Mouse (Mus musculus) adrenal gland, adult 18-20 months (tissue): ENCODE results near the gene Srd5a3. TPM values are rescaled to one million over a fixed set of nuclear protein-coding genes. Genes with fewer than 3 reads are reported as not detected.

Experiments
- DNase-seq, 2 experiments: peaks; one replicate each; pipeline ENCODE4 v3.0.0; 2021 to 2022; ENCODE audit warnings: low spot score in 2 of 2
- total RNA-seq, 2 experiments: library from RNA; stranded (reverse); gene quantifications; 1 replicate in 1 of 2; 2 replicates in 1 of 2; pipeline ENCODE4 v1.2.3; 2021

Srd5a3 gene
- total RNA-seq, 2 experiments from 2014 or later, result 17.3 to 22.2 TPM

GRCm38 (mm10) chr5:76184286-76185080 lies 44.4 kb downstream of the Srd5a3 start:
- DNase-seq, result peak; percentile 70 to 73

GRCm38 (mm10) chr5:76187885-76188284 lies 47.8 kb downstream of the Srd5a3 start:
- DNase-seq, result no peak

GRCm38 (mm10) chr5:76190609-76191008 lies 50.5 kb downstream of the Srd5a3 start:
- no peak for DNase-seq

- no peak for DNase-seq
Measured at GRCm38 (mm10) chr5:76193075-76193474, 53.0 kb downstream of the Srd5a3 start.

GRCm38 (mm10) chr5:76194377-76194945 lies 54.4 kb downstream of the Srd5a3 start:
- DNase-seq, result no peak

GRCm38 (mm10) chr5:76199346-76199745 lies 59.3 kb downstream of the Srd5a3 start:
- DNase-seq, result no peak

GRCm38 (mm10) chr5:76203171-76203570 lies 63.1 kb downstream of the Srd5a3 start:
- no peak for DNase-seq

Other genes starting within 250 kb of the Srd5a3 start
- gene Kdr, start 161.8 kb upstream of the Srd5a3 start, total RNA-seq, result 10 to 100 TPM; 66.7 to 67.5 TPM
- gene Tmem165, start 43.6 kb downstream of the Srd5a3 start, total RNA-seq, result 10 to 100 TPM; 28.4 to 34.4 TPM
- gene Clock, start 164.5 kb downstream of the Srd5a3 start, total RNA-seq, result 10 to 100 TPM; 48.8 to 54.2 TPM
- gene Pdcl2, start 190.9 kb downstream of the Srd5a3 start, total RNA-seq, result not detected
- not detected for gene Nmu, start 223.5 kb downstream of the Srd5a3 start, total RNA-seq